Mouse (Mus musculus): ENCODE data around the gene Bdkrb2. TPM values are rescaled to one million over a fixed set of nuclear protein-coding genes. Genes with fewer than 3 reads are reported as not detected.
A peak's percentile ranks its signal among the peaks of the same experiment; 100 is the strongest.

Bdkrb2 gene
- polyA plus RNA-seq, 1 experiment = 8.3 TPM

- 93% methylated on average over 2 of the region's 2 CpGs for WGBS
Measured at GRCm38 (mm10) chr12:105572622-105573021, 9.6 kb downstream of the Bdkrb2 start.

GRCm38 (mm10) chr12:105574356-105574755 lies 11.3 kb downstream of the Bdkrb2 start:
- Histone ChIP-seq H3K36me3 (ENCODE audit: control insufficient read depth, insufficient read depth, low read length) (no peaks in the 10 kb centered on the region), H3K27me3 (ENCODE audit: control insufficient read depth, insufficient read depth, low read length) (no peaks in the 10 kb centered on the region), H3K4me3 (ENCODE audit: low read depth, low read length) (no peak overlapping the region), H3K4me1 (ENCODE audit: control insufficient read depth, insufficient read depth, insufficient read length, low read length) (no peaks in the 10 kb centered on the region), H3K27ac (ENCODE audit: insufficient read depth, low read depth, low read length) (no peak overlapping the region)
- no peak for TF ChIP-seq POLR2A (IDR thresholded peaks at IDR 0.05; ENCODE audit: low read depth, low read length)
- no peak for TF ChIP-seq CTCF (IDR thresholded peaks at IDR 0.05; ENCODE audit: extremely low read depth, insufficient read length, insufficient replicate concordance, low read depth, low read length)
- whole genome bisulfite sequencing = 87% methylated on average over 4 of the region's 4 CpGs

More at GRCm38 (mm10) chr12:105572622-105573021, 9.6 kb downstream of the Bdkrb2 start:
- Histone ChIP-seq H3K27me3 (ENCODE audit: control insufficient read depth, insufficient read depth, low read length) (no peaks in the 10 kb centered on the region), H3K27ac (ENCODE audit: insufficient read depth, low read depth, low read length) (no peak overlapping the region), H3K4me3 (ENCODE audit: low read depth, low read length) (no peak overlapping the region), H3K4me1 (ENCODE audit: control insufficient read depth, insufficient read depth, insufficient read length, low read length) (no peaks in the 10 kb centered on the region), H3K36me3 (ENCODE audit: control insufficient read depth, insufficient read depth, low read length) (no peaks in the 10 kb centered on the region)
- no peak for TF ChIP-seq CTCF (IDR thresholded peaks at IDR 0.05; ENCODE audit: extremely low read depth, insufficient read length, insufficient replicate concordance, low read depth, low read length)
- no peak for TF ChIP-seq POLR2A (IDR thresholded peaks at IDR 0.05; ENCODE audit: low read depth, low read length)

- no peak for TF ChIP-seq POLR2A (IDR thresholded peaks at IDR 0.05; ENCODE audit: low read depth, low read length)
- no peak for TF ChIP-seq CTCF (IDR thresholded peaks at IDR 0.05; ENCODE audit: extremely low read depth, insufficient read length, insufficient replicate concordance, low read depth, low read length)
- Histone ChIP-seq H3K4me3 (ENCODE audit: low read depth, low read length) (no peak overlapping the region), H3K4me1 (ENCODE audit: control insufficient read depth, insufficient read depth, insufficient read length, low read length) (peaks cover 6% of the 10 kb centered on the region; the same call in 1 of the 2 replicates), H3K36me3 (ENCODE audit: control insufficient read depth, insufficient read depth, low read length) (no peaks in the 10 kb centered on the region), H3K27me3 (ENCODE audit: control insufficient read depth, insufficient read depth, low read length) (no peaks in the 10 kb centered on the region), H3K27ac (ENCODE audit: insufficient read depth, low read depth, low read length) (peak overlapping the region; percentile 24; the same call in 1 of the 2 replicates)
- 71% methylated on average over 17 of the region's 17 CpGs for WGBS
Measured at GRCm38 (mm10) chr12:105580490-105580889, 17.5 kb downstream of the Bdkrb2 start.

GRCm38 (mm10) chr12:105582486-105582885 lies 19.5 kb downstream of the Bdkrb2 start:
- no peaks in the 10 kb centered on the region for H3K27me3 ChIP-seq (ENCODE audit: control insufficient read depth, insufficient read depth, low read length)
- TF ChIP-seq CTCF (IDR thresholded peaks at IDR 0.05; ENCODE audit: extremely low read depth, insufficient read length, insufficient replicate concordance, low read depth, low read length) (no peak), POLR2A (IDR thresholded peaks at IDR 0.05; ENCODE audit: low read depth, low read length) (no peak)
- H3K4me3 ChIP-seq (ENCODE audit: low read depth, low read length) = no peak overlapping the region
- peaks cover 6% of the 10 kb centered on the region; the same call in 1 of the 2 replicates for H3K4me1 ChIP-seq (ENCODE audit: control insufficient read depth, insufficient read depth, insufficient read length, low read length)
- H3K36me3 ChIP-seq (ENCODE audit: control insufficient read depth, insufficient read depth, low read length) = no peaks in the 10 kb centered on the region
- 66% methylated on average over 9 of the region's 9 CpGs for WGBS
- H3K27ac ChIP-seq (ENCODE audit: insufficient read depth, low read depth, low read length) = no peak overlapping the region

GRCm38 (mm10) chr12:105583484-105583883 lies 20.5 kb downstream of the Bdkrb2 start:
- WGBS = 9% methylated on average over 2 of the region's 2 CpGs
- Histone ChIP-seq H3K27me3 (ENCODE audit: control insufficient read depth, insufficient read depth, low read length) (no peaks in the 10 kb centered on the region), H3K4me3 (ENCODE audit: low read depth, low read length) (no peak overlapping the region), H3K4me1 (ENCODE audit: control insufficient read depth, insufficient read depth, insufficient read length, low read length) (peaks cover 6% of the 10 kb centered on the region; the same call in 1 of the 2 replicates), H3K36me3 (ENCODE audit: control insufficient read depth, insufficient read depth, low read length) (no peaks in the 10 kb centered on the region), H3K27ac (ENCODE audit: insufficient read depth, low read depth, low read length) (no peak overlapping the region)
- TF ChIP-seq CTCF (IDR thresholded peaks at IDR 0.05; ENCODE audit: extremely low read depth, insufficient read length, insufficient replicate concordance, low read depth, low read length) (no peak), POLR2A (IDR thresholded peaks at IDR 0.05; ENCODE audit: low read depth, low read length) (no peak)

DNA sequence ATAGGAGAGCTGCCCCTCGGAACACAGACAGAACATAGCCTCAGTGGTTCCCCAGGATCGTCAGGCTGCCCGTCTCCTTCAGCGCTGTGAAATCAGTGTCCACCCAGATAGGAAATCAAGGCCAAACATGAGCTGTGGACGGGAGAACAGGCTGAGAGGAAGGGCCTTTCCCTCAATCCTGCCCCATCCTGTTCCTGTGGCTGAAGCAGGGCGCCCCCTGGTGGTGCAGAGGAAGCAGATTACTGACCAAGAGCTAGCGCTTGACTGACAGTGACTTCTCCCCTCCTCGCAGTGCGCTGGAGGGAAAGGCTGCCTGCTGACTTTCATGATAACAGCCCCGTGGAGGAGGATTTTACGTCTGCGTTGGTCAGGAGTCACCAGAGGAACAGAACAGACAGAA lies 21.8 kb downstream of the Bdkrb2 start:
- 15% methylated on average over 12 of the region's 12 CpGs for WGBS
- TF ChIP-seq CTCF (IDR thresholded peaks at IDR 0.05; ENCODE audit: extremely low read depth, insufficient read length, insufficient replicate concordance, low read depth, low read length) (peak; percentile 84), POLR2A (IDR thresholded peaks at IDR 0.05; ENCODE audit: low read depth, low read length) (no peak)
- no peaks in the 10 kb centered on the region for H3K36me3 ChIP-seq (ENCODE audit: control insufficient read depth, insufficient read depth, low read length)
- peaks cover 6% of the 10 kb centered on the region; the same call in 1 of the 2 replicates for H3K4me1 ChIP-seq (ENCODE audit: control insufficient read depth, insufficient read depth, insufficient read length, low read length)
- no peaks in the 10 kb centered on the region for H3K27me3 ChIP-seq (ENCODE audit: control insufficient read depth, insufficient read depth, low read length)
- no peak overlapping the region for H3K4me3 ChIP-seq (ENCODE audit: low read depth, low read length)
- no peak overlapping the region for H3K27ac ChIP-seq (ENCODE audit: insufficient read depth, low read depth, low read length)

DNA sequence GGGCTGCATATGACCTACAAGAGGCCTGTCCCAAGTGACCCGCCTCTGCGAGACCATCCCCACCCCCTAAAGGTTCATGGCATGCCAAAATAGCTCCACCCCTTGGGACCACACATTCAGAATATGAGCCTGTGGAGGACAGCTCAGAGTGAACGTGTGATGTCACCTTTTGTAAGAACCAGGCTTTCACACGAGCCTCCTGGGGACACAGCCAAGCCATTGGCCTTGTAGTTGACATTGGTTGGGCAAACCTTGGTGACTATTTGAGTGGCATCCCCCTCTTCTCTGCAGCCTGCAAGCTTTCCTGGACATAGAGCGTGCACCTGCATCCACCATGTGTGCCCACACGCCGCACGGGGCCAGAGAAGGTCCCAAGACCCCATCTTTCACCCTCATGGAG lies 24.5 kb downstream of the Bdkrb2 start:
- H3K36me3 ChIP-seq (ENCODE audit: control insufficient read depth, insufficient read depth, low read length) = no peaks in the 10 kb centered on the region
- TF ChIP-seq POLR2A (IDR thresholded peaks at IDR 0.05; ENCODE audit: low read depth, low read length) = no peak
- TF ChIP-seq CTCF (IDR thresholded peaks at IDR 0.05; ENCODE audit: extremely low read depth, insufficient read length, insufficient replicate concordance, low read depth, low read length) = no peak
- H3K4me1 ChIP-seq (ENCODE audit: control insufficient read depth, insufficient read depth, insufficient read length, low read length) = peaks cover 6% of the 10 kb centered on the region; the same call in 1 of the 2 replicates
- no peak overlapping the region for H3K27ac ChIP-seq (ENCODE audit: insufficient read depth, low read depth, low read length)
- no peaks in the 10 kb centered on the region for H3K27me3 ChIP-seq (ENCODE audit: control insufficient read depth, insufficient read depth, low read length)
- WGBS = 78% methylated on average over 8 of the region's 8 CpGs
- no peak overlapping the region for H3K4me3 ChIP-seq (ENCODE audit: low read depth, low read length)

All from small intestine, adult 2 months (tissue).